Mouse (Mus musculus) R1 (cell line): ENCODE data around the gene Ppp6r2.

ENCODE experiments used
- DNase-seq: peaks from one replicate; pipeline ENCODE4 v3.0.0-alpha.2; 2018; ENCODE audit warnings: low read depth, low spot score

Ppp6r2 gene

GRCm38 (mm10) chr15:89249063-89249462 lies 37.7 kb downstream of the Ppp6r2 start:
- DNase-seq: no peak

GRCm38 (mm10) chr15:89255330-89255729 lies 44.0 kb downstream of the Ppp6r2 start:
- DNase-seq: no peak

- no peak for DNase-seq
Measured at GRCm38 (mm10) chr15:89258997-89259396, 47.6 kb downstream of the Ppp6r2 start.

GRCm38 (mm10) chr15:89264485-89264884 lies 53.1 kb downstream of the Ppp6r2 start:
- no peak for DNase-seq

GRCm38 (mm10) chr15:89275497-89275896 lies 64.1 kb downstream of the Ppp6r2 start:
- no peak for DNase-seq

GRCm38 (mm10) chr15:89277366-89277765 lies 66.0 kb downstream of the Ppp6r2 start:
- no peak for DNase-seq

- no peak for DNase-seq
Measured at GRCm38 (mm10) chr15:89282546-89282945, 71.2 kb downstream of the Ppp6r2 start.

GRCm38 (mm10) chr15:89284094-89284493 lies 72.7 kb downstream of the Ppp6r2 start:
- DNase-seq: no peak

GRCm38 (mm10) chr15:89285004-89285403 lies 73.7 kb downstream of the Ppp6r2 start:
- DNase-seq: no peak

- no peak for DNase-seq
Measured at GRCm38 (mm10) chr15:89285478-89285877, 74.1 kb downstream of the Ppp6r2 start.

GRCm38 (mm10) chr15:89286114-89286513 lies 74.8 kb downstream of the Ppp6r2 start:
- no peak for DNase-seq

- no peak for DNase-seq
Measured at GRCm38 (mm10) chr15:89286582-89286981, 75.2 kb downstream of the Ppp6r2 start.

GRCm38 (mm10) chr15:89288227-89288767 lies 76.9 kb downstream of the Ppp6r2 start:
- no peak for DNase-seq

GRCm38 (mm10) chr15:89289455-89289854 lies 78.1 kb downstream of the Ppp6r2 start:
- DNase-seq: no peak

- peak; percentile 46 for DNase-seq
Measured at GRCm38 (mm10) chr15:89291521-89291920, 80.2 kb downstream of the Ppp6r2 start.

- DNase-seq: no peak
Measured at GRCm38 (mm10) chr15:89292795-89293194, 81.4 kb downstream of the Ppp6r2 start.

GRCm38 (mm10) chr15:89293778-89294177 lies 82.4 kb downstream of the Ppp6r2 start:
- no peak for DNase-seq

GRCm38 (mm10) chr15:89295580-89296165 lies 84.3 kb downstream of the Ppp6r2 start:
- no peak for DNase-seq

GRCm38 (mm10) chr15:89296465-89296864 lies 85.1 kb downstream of the Ppp6r2 start:
- DNase-seq: no peak

GRCm38 (mm10) chr15:89297695-89298094 lies 86.3 kb downstream of the Ppp6r2 start:
- no peak for DNase-seq

- DNase-seq: no peak
Measured at GRCm38 (mm10) chr15:89300180-89300579, 88.8 kb downstream of the Ppp6r2 start.

- DNase-seq: no peak
Measured at GRCm38 (mm10) chr15:89300600-89300999, 89.2 kb downstream of the Ppp6r2 start.

- DNase-seq: no peak
Measured at GRCm38 (mm10) chr15:89305966-89306365, 94.6 kb downstream of the Ppp6r2 start.

- DNase-seq: no peak
Measured at GRCm38 (mm10) chr15:89307461-89307860, 96.1 kb downstream of the Ppp6r2 start.
